Comparison of ENCODE assay signal across 21 mouse cellular contexts in genomic region chr17:46547923-46548322, GRCm38 (mm10). TPM values are rescaled to one million over a fixed set of nuclear protein-coding genes. Genes with fewer than 3 reads are reported as not detected.
A peak's percentile ranks its signal among the peaks of the same experiment; 100 is the strongest.
DNase-seq lines count a peak whose midpoint lies in the region; ATAC-seq and TF ChIP-seq lines count a peak whose summit lies in the region.
"Had no signal": no experiment of that assay in that cellular context is flagged by ENCODE, and none has a peak within 500 bp of the region (broad histone marks: within the 10 kb centered on the region; RNA-seq: fewer than 3 reads in every experiment).

No protein-coding gene starts in this region.

- no peak for TF ChIP-seq CTCF in lung, adult 2 months (IDR thresholded peaks at IDR 0.05; ENCODE audit: insufficient read depth, low read length)

- TF ChIP-seq POLR2A in lung, adult 2 months (IDR thresholded peaks at IDR 0.05; ENCODE audit: borderline replicate concordance, extremely low read depth, low read depth, low read length), result no peak

- no peak overlapping the region for H3K4me3 ChIP-seq in lung, adult 2 months (replicated peaks; ENCODE audit: extremely low read depth, low read depth, low read length)
- H3K4me3 ChIP-seq: embryonic facial prominence, embryonic 15.5 days; gastrocnemius, adult 2 months; heart, embryonic 15.5 days; left cerebral cortex, adult 2 months; midbrain, embryonic 15.5 days; myocyte had no signal

- 54% methylated on average over 3 of the region's 3 CpGs for WGBS in lung, adult 2 months

- peaks cover 5% of the 10 kb centered on the region for H3K4me1 ChIP-seq in lung, adult 2 months (ENCODE audit: control insufficient read depth, insufficient read depth, low read length)

- no peak for ATAC-seq in megakaryocyte progenitor cell, adult 5-6 weeks (replicated peaks; ENCODE audit: poor library complexity)
- ATAC-seq: forebrain, postnatal 0 days; liver, postnatal 0 days; midbrain, embryonic 15.5 days had no signal

- DNase-seq in embryo, embryonic 10.5 days (ENCODE audit: low spot score), result peak; percentile 22
- no peak for DNase-seq in embryo, embryonic 9.5 days (ENCODE audit: extremely low spot score)
- DNase-seq in lung, postnatal 10 days, result peak; percentile 34
- DNase-seq in lung, adult 2 months, result no peak
- peak; percentile 35 for DNase-seq in NIH3T3 (ENCODE audit: low read depth)
- DNase-seq in frontal cortex, adult 2 months (ENCODE audit: extremely low spot score in 1 of 2, low spot score in 1 of 2), result no peak
- DNase-seq: adrenal gland, adult 2 months; cerebellum, postnatal 36 days; forebrain, postnatal 0 days; gastrocnemius, adult 2 months; kidney, postnatal 25 days; layer of hippocampus, adult 9-11 months; left cerebral cortex, postnatal 4 days; liver, postnatal 0 days; thymus, postnatal 4 days had no signal

RNA-seq across cellular contexts. Expression of gene Cul9, which starts 1.7 kb away (rescaled TPM):
- polyA plus RNA-seq in lung, adult 2 months (2012; rRNA removed), result 25.3 and 27.5 TPM in 2 replicates
- 9.2 and 12.4 TPM in 2 replicates for total RNA-seq in megakaryocyte progenitor cell, adult 5-6 weeks (2015)
- 12.4 and 12.5 TPM in 2 replicates for total RNA-seq in megakaryocyte progenitor cell, adult 5-6 weeks (2017)
- 65.3 and 66.8 TPM in 2 replicates for polyA plus RNA-seq in frontal cortex, adult 2 months (2012; rRNA removed)

RNA-seq across cellular contexts. Expression of gene Srf, which starts 8.1 kb away (rescaled TPM):
- 162 and 190 TPM in 2 replicates for polyA plus RNA-seq in lung, adult 2 months (2012; rRNA removed)
- total RNA-seq in megakaryocyte progenitor cell, adult 5-6 weeks (2015), result 36.5 and 43.5 TPM in 2 replicates
- total RNA-seq in megakaryocyte progenitor cell, adult 5-6 weeks (2017), result 40.0 and 47.5 TPM in 2 replicates
- polyA plus RNA-seq in frontal cortex, adult 2 months (2012; rRNA removed), result 74.8 and 82.0 TPM in 2 replicates

RNA-seq across cellular contexts. Expression of gene Dnph1, which starts 51.4 kb away (rescaled TPM):
- 0.78 and 2.0 TPM in 2 replicates for polyA plus RNA-seq in lung, adult 2 months (2012; rRNA removed)
- total RNA-seq in megakaryocyte progenitor cell, adult 5-6 weeks (2015), result 41.5 and 45.7 TPM in 2 replicates
- 20.2 and 26.3 TPM in 2 replicates for total RNA-seq in megakaryocyte progenitor cell, adult 5-6 weeks (2017)
- polyA plus RNA-seq in frontal cortex, adult 2 months (2012; rRNA removed), result 4.0 and 4.8 TPM in 2 replicates

Comparison
In these comparisons a context has a peak if more than half of its experiments do, and no peak if none do; other contexts are left out.
1. DNase-seq: peak in embryo, embryonic 10.5 days (single experiment), lung, postnatal 10 days (single experiment) and NIH3T3 (single experiment); none in embryo, embryonic 9.5 days (single experiment), lung, adult 2 months (single experiment) and frontal cortex, adult 2 months (0 of 2).